Mouse (Mus musculus): ENCODE results near the gene Cd93. TPM values are rescaled to one million over a fixed set of nuclear protein-coding genes. Genes with fewer than 3 reads are reported as not detected.

Gene Cd93
- total RNA-seq, 2 experiments from 2014 or later: 70.2 to 74.9 TPM

Other genes starting within 250 kb of the Cd93 start
- 1 to 10 TPM; 1.0 to 1.2 TPM for gene Sstr4, start 48.2 kb downstream of the Cd93 start, total RNA-seq (2021)
- gene Thbd, start 35.4 kb downstream of the Cd93 start, total RNA-seq (2021): 10 to 100 TPM; 41.8 to 57.1 TPM
- gene Nxt1, start 229.0 kb upstream of the Cd93 start, total RNA-seq (2021): 1 to 10 TPM; 6.3 to 7.3 TPM
- gene Gzf1, start 237.5 kb upstream of the Cd93 start, total RNA-seq (2021): 10 to 100 TPM; 18.1 to 24.2 TPM